Mouse (Mus musculus) spleen, adult 18-20 months (tissue): Measurements from ENCODE around the gene Crybg1.

Experiments
- DNase-seq, 2 experiments: peaks; one replicate each; pipeline ENCODE4 v3.0.0; 2022; ENCODE audit warnings: mixed read lengths in 2 of 2

Gene Crybg1

DNA sequence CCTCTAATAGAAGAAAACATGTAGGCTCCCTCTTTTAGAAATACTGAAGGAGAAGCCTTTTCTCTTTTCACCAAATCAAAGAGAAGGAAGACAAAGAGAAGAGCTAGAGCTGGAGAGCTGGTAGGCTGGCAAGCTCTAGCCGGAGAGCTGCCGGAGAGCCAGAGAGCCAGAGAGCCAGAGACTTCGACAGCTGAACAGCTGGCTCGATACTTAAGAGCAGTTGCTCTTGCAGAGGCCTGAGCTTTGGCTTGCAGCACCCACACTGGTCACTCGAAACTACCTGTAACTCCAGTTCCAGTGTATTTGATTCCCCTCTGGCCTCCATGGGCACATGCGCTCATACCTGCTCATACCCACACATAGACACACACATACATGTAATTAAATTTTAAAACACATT lies 68.3 kb downstream of the Crybg1 start:
- DNase-seq, result no peak

DNA sequence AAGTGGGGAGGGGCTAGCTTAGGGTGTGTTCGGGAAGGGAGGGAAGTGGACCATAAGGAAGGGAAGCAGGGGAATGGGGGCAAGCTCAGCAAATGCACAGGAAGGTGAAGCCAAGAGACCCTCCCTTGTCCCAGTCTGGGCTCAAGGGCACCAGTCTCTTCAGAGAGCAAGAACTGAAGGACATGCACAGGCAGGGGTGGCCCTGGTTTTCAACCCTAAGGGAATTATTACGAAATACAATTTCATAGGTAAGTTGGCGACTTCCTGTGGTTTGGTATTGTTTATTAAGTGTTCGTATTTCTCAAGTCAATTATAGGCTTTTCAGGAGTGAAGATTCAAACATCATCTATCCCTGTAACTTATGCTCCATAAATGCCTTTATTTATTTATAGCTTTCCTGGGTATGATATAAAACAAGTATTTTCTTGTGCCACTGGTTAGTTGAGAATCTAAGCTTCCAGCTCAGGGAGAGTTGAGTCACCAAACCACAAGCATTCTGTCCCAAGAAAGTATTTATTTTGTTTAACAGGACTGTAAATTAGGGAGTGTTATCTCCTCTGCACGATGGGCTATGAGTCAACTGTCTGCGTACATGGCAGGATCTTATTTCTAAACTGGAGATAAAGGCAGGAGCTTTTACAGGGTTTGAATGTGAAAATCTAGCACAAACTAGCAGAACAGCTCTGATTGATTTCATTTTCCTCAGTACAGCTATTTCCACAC lies 69.7 kb downstream of the Crybg1 start:
- no peak for DNase-seq

DNA sequence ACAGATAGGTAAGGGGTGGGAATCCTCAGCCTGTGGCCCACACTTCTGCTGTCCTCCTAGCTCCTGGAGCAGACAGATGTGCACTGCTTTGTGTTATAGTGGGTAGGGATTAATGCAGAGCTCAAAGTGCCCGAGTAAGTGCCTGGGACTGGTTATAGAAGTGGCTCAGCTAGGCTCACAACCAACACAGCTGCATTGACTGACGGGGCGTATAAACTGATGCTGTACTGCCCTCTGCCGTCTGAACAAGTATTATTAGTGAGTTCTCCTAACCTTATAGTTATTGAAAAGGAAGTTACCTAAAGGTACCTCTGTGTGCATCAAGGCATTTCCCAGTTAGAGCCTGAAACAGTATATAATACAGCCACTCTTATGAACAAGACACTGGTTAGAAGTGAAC lies 77.6 kb downstream of the Crybg1 start:
- DNase-seq, result peak; percentile 33 to 70

DNA sequence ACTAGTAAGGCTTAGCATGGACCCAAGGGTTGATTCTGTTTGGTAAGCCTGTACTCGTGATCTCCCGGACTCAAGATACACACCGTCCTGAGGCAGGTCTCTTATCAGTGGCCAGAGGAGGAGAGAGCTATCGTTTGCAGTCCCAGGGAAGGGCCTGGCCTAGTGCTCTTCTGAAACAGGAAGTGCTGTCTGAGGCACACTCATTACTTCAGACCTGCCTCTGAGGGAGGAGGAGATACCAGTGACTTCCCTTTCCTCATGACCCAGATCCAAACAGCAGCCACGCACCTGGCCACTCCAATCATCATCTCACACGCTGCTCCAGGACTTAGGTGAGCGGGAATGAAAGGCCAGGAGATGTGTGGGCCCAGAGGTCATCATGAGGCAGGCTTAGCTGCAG lies 79.5 kb downstream of the Crybg1 start:
- peak; percentile 11 to 32 for DNase-seq

DNA sequence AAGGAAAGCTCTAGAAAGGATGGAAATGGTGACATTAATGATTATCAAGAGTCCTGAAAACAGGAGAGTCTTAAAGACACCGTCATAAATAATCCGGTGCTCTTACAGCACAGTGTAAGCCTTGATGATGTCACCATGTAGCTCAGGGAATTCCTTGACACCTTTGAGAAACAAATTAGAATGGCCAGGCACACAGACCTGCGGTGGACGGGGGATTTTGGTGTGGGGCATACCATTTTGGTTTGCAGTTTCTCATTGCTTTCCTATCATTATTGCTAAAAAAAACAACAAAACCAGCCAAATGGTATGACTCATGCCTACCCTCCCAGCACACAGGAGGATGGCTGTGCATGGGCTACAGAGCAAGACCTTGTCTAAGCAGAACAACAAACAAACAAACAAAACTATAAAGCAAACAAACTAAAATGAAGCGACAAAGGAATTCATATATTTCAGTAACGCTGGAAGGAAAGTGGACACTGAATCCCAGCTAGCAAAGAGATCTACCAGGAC lies 82.7 kb downstream of the Crybg1 start:
- no peak for DNase-seq

DNA sequence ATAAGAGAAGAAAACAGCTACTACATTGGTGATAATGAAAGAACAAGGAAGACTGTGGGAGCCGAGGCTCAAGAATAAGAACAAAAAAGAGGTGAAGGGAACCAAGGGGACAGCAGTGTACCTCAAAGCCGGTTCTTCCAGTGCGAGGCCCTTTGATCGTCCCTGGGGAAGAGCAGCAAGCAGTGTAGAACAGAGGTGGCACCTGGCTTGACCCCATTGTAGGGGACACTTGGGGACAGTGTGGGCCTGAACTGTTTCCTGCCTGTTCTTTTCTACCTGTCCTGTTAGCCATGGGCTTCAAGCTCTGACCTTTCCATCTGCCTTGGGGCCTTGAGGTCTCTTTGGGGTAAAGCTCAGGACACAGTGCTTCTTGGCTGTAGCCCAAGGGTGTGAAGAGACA lies 85.7 kb downstream of the Crybg1 start:
- no peak for DNase-seq

DNA sequence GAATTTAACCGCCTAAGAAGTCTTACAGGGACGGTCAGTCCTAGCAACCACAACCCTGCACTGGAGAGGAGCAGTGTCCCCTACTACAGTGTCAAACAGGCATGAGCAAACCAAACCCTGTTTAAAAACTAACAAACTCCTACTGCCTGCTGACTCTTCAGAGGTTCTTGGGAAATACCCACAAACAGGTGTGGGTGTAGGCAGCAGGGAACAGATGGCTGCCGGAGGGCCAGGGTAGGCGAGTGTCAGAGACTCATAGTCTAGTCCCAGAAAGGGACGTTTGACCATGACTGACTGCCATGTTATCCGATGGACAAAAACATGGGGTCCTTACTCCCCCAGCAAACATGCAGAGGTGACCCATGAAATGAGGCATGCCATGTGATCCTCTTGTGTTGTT lies 97.7 kb downstream of the Crybg1 start:
- DNase-seq, result no peak

DNA sequence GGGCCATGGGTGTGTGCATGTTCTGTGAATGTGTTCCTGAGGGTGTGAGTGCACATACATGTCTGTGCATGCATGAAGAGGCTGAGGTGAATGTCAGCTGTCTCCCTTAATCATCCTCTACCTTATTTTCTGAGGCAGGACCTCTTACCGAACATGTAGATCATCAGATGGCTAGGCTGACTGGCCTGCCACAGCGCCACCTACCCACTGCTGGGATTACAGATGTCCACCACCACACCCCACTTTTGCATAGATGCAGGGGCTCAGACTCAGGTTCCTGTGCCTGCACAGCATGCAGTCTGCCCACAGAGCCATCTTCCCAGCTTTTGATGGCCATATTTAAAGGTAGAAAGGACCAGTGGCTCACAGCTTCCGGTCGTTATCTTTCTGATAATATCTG lies 103.9 kb downstream of the Crybg1 start:
- DNase-seq, result peak in 1 of 2 experiments; percentile 28

DNA sequence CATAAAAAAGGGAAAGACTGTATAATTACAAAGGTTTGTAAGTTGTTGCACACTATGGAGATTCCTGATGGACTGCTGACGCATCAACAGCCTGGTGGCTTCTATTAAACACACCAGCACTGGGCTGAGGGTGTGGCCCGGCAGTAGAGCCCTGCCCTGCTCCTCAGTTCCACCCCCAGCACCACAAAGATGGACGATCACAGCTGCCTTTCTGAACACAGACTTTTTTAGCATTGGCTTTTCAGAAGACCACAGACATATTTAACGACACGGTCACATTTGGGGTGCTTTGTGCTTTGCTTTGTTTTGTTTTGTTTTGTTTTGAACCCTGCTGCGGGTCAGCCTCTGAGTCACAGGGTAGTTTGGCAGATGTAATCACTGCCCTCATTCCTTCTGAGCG lies 105.0 kb downstream of the Crybg1 start:
- DNase-seq, result no peak

DNA sequence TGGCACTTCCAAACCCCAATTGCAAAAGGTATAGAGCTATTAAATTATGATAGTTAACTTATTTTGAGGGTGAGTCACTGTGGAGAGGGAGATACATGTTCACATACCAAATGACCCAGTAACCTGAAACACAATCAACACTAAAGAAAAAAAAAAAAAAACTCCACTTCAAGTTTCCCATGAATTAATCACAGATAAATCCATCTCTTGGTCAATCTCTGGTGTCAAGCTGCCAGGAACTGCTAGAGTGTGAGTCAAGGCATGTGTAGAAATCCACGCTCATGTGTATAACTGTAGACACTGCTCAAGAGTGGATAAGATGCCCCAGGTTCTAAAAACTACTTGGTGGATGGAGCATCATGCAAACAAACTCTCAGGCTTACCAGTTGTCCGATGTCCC lies 109.5 kb downstream of the Crybg1 start:
- DNase-seq, result no peak

DNA sequence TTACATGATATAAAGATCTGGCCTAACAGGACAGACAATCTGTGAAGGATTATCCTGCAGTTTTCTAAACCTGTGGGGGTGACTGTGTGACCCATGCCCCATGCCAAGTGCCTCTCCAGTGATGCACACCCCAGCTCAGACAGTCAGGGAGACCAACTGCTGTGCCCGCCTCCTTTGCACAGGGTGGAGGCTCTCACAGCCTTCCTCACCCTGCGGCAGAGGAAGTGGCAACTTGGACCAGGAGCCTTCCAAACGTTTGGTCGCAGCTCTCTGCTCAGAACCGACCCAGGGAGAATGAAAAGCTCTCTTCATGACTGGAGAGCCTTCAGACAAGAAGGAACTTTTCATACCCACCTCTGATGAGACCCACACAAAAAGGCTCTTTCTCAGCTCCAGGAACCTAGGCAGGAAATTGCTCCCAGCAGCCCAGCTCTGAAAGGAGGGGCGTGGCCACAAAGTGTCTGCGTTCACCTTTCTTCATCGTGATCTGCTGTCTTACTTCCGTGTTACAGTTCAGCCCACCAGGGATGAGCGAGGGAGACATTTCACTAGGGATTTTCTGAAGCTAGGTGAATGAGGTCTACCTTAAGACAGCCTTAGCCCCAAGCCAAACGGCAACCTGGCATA lies 110.6 kb downstream of the Crybg1 start:
- DNase-seq, result no peak

DNA sequence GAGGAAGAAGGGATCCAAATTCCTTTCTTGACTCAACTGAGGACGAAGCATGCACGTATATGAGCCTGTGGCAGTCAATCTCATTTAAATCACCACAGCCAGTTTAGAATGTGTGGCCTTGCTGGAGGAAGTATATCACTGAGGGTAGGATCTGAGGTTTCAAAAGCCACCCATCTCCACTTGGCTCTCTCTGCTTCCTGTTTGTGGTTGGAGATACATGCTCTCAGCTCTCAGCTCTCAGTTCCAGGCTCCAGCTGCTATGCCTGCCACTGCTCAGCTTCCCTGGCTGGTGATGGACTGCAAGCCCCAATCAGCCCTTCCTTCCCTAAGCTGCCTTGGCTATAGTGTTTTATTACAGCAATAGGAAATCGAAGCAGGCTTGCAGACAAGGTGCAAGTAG lies 119.1 kb downstream of the Crybg1 start:
- no peak for DNase-seq

DNA sequence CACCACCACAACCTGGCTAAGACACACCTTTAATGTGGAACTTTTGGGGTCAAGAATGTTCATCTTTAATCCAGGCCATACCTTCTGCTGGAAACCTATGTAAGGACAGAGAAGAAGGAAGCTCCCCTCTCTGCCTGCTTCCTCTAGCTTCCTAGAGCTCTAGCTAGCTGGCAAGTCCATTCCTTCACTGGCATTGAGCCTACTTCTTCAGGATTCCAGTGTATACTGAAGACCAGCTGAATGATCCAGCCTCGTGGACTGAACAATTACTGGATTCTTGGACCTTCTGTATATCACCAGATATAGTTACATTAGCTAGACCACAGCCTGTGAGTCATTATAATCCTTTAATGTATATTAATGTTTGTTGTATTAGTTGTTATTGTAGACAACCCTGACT lies 121.4 kb downstream of the Crybg1 start:
- DNase-seq, result no peak

DNA sequence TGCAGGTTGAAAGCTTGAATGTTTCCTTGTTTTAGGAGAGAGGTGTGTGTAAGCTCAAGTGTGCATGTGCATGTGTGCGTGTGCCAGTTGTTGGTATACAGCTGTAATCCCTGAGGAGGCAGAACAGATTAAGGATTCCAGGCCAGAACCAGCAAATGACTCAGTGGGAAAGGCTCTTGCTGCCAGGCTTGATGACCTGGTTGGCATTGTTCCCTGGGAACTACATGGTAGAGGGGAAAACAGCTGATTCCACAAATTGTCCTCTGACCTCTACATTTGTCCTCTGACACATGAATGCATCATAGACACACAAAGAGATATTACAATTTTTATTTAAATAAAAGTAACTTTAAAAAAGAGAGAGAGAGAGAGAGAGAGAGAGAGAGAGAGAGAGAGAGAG lies 122.5 kb downstream of the Crybg1 start:
- DNase-seq, result no peak

DNA sequence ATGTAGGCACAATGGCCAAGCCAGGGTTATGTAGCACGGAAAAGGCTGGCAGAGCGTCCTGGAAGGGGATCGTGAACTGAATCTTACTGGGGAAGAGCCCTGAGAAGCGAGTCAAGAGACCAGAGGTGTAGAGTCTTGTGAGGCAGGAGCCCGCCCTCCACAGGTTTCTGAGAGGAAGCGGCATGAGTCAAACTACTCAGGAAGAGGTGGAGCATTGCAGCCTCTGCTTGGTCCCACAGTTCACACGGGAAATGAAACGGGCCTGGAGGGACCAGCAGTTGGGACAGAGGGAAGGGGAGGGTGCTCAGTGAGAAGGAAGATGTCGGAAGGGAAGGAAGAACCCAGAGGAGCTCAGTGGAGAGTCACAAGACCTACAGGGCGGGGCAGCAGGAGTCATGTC lies 123.9 kb downstream of the Crybg1 start:
- DNase-seq, result no peak

DNA sequence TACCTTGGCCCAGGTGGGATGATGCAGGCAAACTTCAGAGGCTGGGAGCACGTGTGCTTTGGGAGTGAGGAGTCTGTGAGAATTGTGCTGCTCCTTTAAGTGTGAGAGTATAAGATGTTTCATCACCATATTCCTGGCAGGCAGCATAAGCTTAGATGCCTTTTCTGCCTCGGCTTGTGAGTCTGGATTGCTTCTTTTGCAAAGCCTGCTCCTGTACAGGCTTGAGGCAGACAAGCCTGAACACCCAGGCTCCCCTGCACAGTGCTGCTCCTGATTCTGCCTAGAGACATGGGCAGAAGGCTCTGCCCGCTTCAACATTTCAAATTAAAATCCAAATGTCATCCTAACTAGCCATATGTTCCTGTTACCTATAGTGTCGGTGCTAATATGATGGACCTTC lies 128.5 kb downstream of the Crybg1 start:
- DNase-seq, result no peak

DNA sequence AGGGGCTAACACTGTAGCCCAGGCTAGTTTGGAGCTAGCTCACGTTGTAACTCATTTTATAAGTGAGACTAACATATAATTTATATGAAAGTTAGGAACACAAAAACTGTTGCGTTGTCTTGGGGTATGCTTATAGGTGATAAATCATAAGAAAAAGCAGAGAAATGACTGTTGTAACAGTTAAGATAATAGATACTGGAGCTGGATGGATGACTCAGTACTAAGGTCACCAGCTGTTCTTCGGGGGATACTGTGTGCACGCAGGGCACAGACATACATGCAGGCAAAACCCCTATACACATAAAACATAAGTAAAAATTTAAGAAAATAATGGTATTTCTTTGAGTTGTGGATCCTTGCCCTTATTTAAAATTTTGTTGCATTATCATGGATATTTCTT lies 130.1 kb downstream of the Crybg1 start:
- DNase-seq, result no peak

DNA sequence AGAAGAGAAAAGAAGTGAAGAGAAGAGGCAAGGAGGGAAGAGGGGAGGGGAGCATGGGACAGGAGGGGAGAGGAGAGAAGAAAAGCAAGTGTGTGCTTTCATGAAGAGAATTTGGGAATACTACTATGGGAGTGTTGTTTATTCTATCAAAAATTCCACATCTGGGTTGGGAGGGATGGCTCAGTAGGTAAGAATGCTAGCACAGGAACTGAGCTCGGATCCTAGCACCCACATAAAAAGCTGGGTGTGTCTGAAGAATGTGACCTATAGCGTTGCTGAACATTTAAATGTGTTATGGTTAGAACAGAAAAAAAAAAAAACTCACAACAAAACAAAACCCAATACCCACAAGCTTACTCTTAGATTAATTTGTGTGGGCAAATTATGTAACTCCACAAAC lies 133.0 kb downstream of the Crybg1 start:
- no peak for DNase-seq

DNA sequence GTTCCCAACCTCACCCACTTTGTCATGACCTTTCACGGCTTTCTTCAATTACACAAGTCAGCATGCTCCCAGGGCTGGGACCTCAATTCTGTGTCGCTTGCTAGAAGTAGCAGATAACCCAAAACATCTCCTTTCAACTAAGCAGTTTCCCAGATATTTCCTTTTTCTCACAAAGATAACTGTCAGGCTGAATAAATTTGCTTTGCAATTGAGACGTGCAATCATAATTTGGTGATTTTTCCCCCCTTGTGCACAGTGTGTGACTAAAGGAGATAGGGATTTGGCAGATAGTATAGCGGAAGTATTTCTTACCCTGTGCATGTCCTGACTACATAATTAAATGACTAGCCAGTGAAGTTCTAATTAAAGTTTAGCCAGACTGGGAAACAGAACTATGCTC lies 134.8 kb downstream of the Crybg1 start:
- no peak for DNase-seq

DNA sequence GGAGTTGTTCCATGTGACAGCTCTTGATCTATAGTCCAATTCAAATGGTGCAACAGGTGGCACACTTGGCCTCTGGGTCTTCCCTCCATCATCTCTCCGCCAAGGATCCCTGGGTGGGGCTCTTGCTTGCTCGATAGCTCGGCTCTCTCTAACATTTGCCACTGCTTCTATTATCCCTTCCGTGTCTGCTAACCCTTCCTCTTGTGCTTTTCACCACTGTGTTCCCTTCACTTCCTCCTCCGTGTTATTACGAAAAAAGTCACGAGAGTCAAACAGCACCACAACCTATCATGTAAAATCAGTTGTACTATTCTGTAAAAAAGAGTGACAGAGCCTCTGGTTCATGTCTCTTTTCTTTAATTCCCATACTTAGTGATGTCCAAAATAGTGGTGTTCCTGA lies 137.2 kb downstream of the Crybg1 start:
- no peak for DNase-seq

DNA sequence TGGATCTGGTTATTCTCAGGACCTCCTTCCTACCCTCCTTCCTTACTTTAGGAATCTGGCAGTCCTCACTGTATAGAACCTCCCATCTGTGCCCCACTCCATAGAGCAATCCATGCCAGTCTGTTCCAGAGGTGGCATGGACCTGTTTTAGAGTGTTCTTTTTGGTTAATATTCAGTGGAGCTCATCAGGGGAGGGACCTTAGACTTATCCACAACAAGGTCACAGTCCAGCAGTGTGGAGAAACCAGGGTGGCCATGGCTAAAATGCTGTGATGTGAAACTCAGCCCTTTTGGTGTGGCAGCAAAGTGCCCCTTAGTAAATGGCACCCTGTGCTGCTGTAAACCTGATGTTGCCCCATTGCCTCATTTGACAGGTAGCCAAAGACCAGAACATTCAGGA lies 139.8 kb downstream of the Crybg1 start:
- no peak for DNase-seq

DNA sequence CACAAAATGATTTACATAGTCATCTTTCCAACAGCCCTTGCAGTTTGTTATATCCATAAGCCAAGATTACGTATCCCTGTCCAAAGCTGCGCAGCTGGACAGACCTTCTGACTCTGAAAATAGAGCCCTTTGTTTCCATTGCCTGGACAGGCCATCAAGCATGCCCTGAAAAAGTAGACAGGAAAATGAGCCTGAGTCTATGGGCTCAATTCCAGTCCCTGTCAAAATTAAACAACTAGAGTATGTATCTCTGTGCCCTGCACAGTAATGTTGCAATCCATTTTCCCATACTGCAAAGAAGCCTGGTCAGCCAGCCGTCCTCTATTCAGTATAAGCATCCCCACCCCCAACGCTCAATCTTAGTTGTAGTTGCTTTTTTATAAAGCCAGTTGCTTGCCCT lies 141.8 kb downstream of the Crybg1 start:
- DNase-seq, result no peak

DNA sequence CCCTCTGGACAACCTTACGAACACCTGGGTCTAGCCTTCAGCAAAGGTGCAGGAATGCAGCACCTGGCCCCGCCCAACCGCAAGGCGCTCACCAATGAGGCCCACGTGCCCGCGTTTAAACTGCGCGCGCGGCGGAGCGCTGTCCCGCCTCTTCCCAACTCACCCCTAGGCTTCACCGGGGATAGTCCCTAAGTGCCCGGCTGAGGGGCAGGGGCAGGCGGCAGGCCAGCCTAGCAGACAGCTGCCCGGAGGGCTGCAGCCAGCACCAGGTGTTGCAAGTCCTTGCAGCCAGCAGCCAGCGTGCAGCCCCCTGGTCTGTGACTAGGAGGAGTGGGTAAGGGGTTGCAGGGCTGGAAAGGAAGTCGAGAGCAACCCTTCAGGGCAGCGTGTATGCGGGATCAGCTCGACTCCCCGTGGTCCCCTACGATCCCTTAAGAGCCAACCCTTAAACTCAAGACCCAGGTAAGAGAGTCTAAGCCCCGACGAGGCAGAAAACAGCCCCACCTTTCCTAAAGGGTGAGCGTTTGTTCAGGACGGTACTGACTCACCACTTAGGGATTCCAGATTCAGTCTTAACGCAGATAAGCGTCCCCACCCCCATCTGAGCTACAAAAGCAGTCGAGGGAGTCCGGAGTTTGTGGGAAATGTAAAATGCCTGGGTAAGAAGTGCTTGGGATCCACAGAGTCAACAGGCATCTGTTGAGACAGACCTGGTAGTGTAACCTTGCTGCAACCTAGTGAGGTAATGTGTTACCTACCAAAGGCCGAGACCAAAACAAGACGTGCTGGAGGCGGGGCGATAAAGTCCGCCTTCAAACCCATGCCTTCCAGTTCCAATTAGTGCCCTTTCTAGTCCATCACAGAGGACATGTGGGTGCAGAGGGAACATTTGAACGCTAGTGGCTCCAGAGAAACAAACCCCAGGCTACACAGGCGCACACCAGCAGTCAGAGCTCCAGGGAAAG lies 142.7 kb downstream of the Crybg1 start:
- peak; percentile 30 to 47 for DNase-seq
